Mouse (Mus musculus) liver, adult 2 months (tissue): ENCODE measurements at regions not wholly inside any gene's neighbourhood (a gene's known extent, or its start where the extent isn't known, plus 50 kb on each side); places are given as distances from the start of the nearest gene placed in this dataset.

Experiments
- DNase-seq: peaks from one replicate; pipeline ENCODE4 v3.0.0-alpha.2; 2011; ENCODE audit warnings: low read depth, low spot score; ENCODE audit errors: extremely low read depth
- H3K27ac ChIP-seq: fragments of 200-500 bp; replicated peaks from 2 replicates; pipeline ENCODE4 v1.5.1; 2012; ENCODE audit warnings: low read depth, mild to moderate bottlenecking, control low read depth, inconsistent platforms, low read length; ENCODE audit not compliant: insufficient read depth
- H3K27me3 ChIP-seq: fragments of 200-500 bp; 2 replicates; pipeline ENCODE4 v1.6.1; 2012; ENCODE audit warnings: mild to moderate bottlenecking, moderate library complexity, low read length, inconsistent platforms; ENCODE audit not compliant: control insufficient read depth, insufficient read depth
- H3K36me3 ChIP-seq: fragments of 200-500 bp; 2 replicates; pipeline ENCODE4 v1.6.1; 2012; ENCODE audit warnings: low read length, inconsistent platforms; ENCODE audit not compliant: control insufficient read depth, insufficient read depth
- H3K4me1 ChIP-seq: fragments of 200-500 bp; 2 replicates; pipeline ENCODE4 v1.6.1; 2011; ENCODE audit warnings: low read length; ENCODE audit not compliant: control insufficient read depth, insufficient read depth
- H3K4me3 ChIP-seq: fragments of 200-500 bp; 2 replicates; pipeline ENCODE4 v1.5.1; 2011; ENCODE audit warnings: low read depth, mild to moderate bottlenecking, control low read depth, low read length, moderate library complexity; ENCODE audit not compliant: insufficient read depth
- H3K79me2 ChIP-seq: fragments of 200-500 bp; 2 replicates; pipeline ENCODE4 v1.6.1; 2012; ENCODE audit warnings: inconsistent platforms, mild to moderate bottlenecking, low read length, moderate library complexity; ENCODE audit not compliant: control insufficient read depth, insufficient read depth
- H3K9ac ChIP-seq: fragments of 200-500 bp; 2 replicates; pipeline ENCODE4 v1.6.1; 2012; ENCODE audit warnings: low read depth, mild to moderate bottlenecking, control low read depth, inconsistent platforms, low read length
- CTCF ChIP-seq: fragments of 200-500 bp; IDR thresholded peaks from 2 replicates; pipeline ENCODE4 v1.5.1; 2011; ENCODE audit warnings: low read depth, low read length, control low read depth
- POLR2A ChIP-seq: fragments of 200-500 bp; IDR thresholded peaks from 2 replicates; pipeline ENCODE4 v1.6.1; 2011; ENCODE audit warnings: low read length, control low read depth; ENCODE audit not compliant: insufficient read depth; ENCODE audit errors: extremely low read depth
- WGBS: fragments of 180-500 bp; shearing (Covaris S2); methylation state at CpG from one replicate; pipeline ENCODE4 v1.1.7; 2018; 5-methylcytosine and 5-hydroxymethylcytosine counted together

DNA sequence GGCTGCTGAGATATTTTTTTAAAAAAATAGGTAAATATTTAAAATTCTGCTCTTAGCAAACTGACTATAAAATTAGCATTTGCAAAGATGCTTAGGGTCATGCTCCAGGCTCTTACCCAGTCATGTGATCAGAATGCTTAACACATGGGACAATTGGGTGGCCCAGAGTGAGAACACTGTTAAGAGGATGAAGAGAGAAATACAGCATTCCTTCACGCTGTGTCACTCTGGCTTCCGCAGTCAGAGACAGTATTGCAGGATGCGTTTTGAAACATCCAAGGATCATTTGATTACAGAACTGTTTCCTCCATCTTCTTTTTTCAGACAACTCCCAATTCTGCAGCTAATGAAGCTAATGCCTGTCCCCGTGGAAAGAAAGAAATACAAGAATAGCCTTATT lies 316.4 kb downstream of the Rnd3 start:
- no peaks in the 10 kb centered on the region for H3K4me1 ChIP-seq
- H3K27ac ChIP-seq: no peak overlapping the region
- TF ChIP-seq CTCF (no peak), POLR2A (no peak)
- no peak overlapping the region for H3K9ac ChIP-seq
- H3K36me3 ChIP-seq: no peaks in the 10 kb centered on the region
- H3K79me2 ChIP-seq: no peaks in the 10 kb centered on the region
- H3K4me3 ChIP-seq: no peak overlapping the region
- 91% methylated on average over 4 of the region's 4 CpGs for WGBS
- DNase-seq: no peak
- H3K27me3 ChIP-seq: no peaks in the 10 kb centered on the region

DNA sequence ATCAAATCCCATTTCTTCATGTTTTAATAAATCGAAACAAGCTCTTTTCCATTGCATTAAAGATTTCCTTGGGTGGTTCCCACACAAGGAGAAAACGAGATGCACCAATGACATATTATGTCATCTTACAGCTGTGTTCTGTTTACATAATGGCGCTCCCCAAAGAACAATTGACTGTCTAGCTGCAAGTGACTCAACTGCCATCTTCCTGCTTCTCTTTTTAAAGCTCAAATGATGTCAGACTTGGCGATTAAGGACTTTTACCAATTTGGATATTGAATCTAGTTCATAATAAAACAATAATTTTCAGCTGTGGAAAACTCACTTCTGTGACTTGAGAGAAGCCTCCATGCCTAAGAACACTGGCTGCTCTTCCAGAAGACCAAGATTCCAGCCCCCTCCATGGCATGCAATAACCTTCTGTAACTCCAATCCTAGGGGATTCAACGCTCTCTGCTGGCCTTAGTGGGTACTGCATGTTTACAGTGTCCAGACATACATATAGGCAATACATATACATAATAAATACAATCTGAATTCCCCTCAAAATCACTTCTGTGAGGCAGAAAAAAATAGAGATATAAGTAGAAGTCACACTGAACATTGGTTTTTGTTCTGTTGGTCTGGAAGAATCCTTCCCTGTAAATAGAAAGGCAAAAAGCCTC lies 318.7 kb downstream of the Rnd3 start:
- 80% methylated on average over 5 of the region's 5 CpGs for WGBS
- Histone ChIP-seq H3K9ac (no peak overlapping the region), H3K79me2 (no peaks in the 10 kb centered on the region), H3K4me3 (no peak overlapping the region), H3K36me3 (no peaks in the 10 kb centered on the region), H3K27me3 (no peaks in the 10 kb centered on the region), H3K27ac (no peak overlapping the region), H3K4me1 (no peaks in the 10 kb centered on the region)
- TF ChIP-seq CTCF (no peak), POLR2A (no peak)
- no peak for DNase-seq

GRCm38 (mm10) chr2:50827097-50827496 lies 321.8 kb downstream of the Rnd3 start:
- Histone ChIP-seq H3K79me2 (no peaks in the 10 kb centered on the region), H3K36me3 (no peaks in the 10 kb centered on the region), H3K27me3 (no peaks in the 10 kb centered on the region), H3K27ac (no peak overlapping the region), H3K4me1 (peaks cover under 1% of the 10 kb centered on the region; the same call in 1 of the 2 replicates), H3K4me3 (no peak overlapping the region), H3K9ac (no peak overlapping the region)
- WGBS: 90% methylated on average over 5 of the region's 5 CpGs
- TF ChIP-seq POLR2A: no peak
- TF ChIP-seq CTCF: no peak
- no peak for DNase-seq

GRCm38 (mm10) chr2:50826537-50826936 lies 322.4 kb downstream of the Rnd3 start:
- H3K9ac ChIP-seq: no peak overlapping the region
- WGBS: 78% methylated on average over 3 of the region's 3 CpGs
- H3K36me3 ChIP-seq: no peaks in the 10 kb centered on the region
- H3K27me3 ChIP-seq: no peaks in the 10 kb centered on the region
- H3K79me2 ChIP-seq: no peaks in the 10 kb centered on the region
- no peak overlapping the region for H3K27ac ChIP-seq
- no peak overlapping the region for H3K4me3 ChIP-seq
- DNase-seq: no peak
- TF ChIP-seq POLR2A (no peak), CTCF (no peak)
- H3K4me1 ChIP-seq: peaks cover 2% of the 10 kb centered on the region; the same call in 1 of the 2 replicates

DNA sequence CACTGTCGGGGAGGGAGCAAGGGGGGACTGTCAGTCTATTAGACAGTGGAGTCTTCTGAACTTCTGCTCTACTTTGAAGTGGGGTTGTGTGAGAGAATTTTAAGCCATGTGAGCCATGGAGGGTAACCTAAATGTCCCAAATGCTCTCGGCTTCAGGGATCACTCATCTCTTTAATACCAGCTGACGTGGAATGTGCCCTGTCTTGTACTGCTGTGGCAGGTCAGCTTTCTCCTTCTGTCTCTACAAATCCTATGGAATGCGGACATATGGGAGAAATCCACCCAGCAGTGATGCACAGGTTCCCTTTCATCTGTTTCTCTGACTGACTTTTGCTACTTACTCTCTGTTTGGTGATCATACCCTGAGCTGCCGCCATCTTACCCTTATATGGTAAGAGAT lies 323.3 kb downstream of the Rnd3 start:
- no peaks in the 10 kb centered on the region for H3K27me3 ChIP-seq
- 0 out of 2 replicates have a peak overlapping the region, but pooled peaks have one; percentile 6 for H3K27ac ChIP-seq
- no peak overlapping the region for H3K9ac ChIP-seq
- no peaks in the 10 kb centered on the region for H3K79me2 ChIP-seq
- no peak for TF ChIP-seq CTCF
- no peak for TF ChIP-seq POLR2A
- H3K4me1 ChIP-seq: peaks cover 2% of the 10 kb centered on the region; the same call in 1 of the 2 replicates
- DNase-seq: no peak
- H3K4me3 ChIP-seq: no peak overlapping the region
- H3K36me3 ChIP-seq: no peaks in the 10 kb centered on the region
- WGBS: 95% methylated on average over 5 of the region's 5 CpGs

DNA sequence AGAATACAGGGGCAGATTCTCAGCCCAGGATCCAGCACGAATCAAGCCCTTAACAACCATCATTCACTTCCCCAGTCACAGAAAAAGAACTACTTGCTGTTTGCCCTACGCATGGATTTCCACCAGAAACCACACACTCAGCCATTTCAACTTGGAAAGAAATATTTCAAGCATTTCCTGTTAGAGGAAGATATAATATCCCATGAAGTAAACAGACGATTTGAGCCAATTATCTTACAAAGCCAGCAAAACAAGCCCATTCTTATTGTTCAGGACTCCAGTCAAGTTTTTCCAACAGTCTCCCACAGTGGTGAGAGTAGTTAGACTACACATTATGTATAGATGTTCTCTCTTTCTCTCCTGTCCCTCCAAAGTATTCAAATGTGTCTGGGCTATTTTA lies 324.1 kb downstream of the Rnd3 start:
- Histone ChIP-seq H3K36me3 (no peaks in the 10 kb centered on the region), H3K4me1 (peaks cover 2% of the 10 kb centered on the region; the same call in 1 of the 2 replicates), H3K9ac (no peak overlapping the region), H3K79me2 (no peaks in the 10 kb centered on the region), H3K4me3 (no peak overlapping the region), H3K27me3 (no peaks in the 10 kb centered on the region), H3K27ac (peak overlapping the region; percentile 54)
- DNase-seq: peak; percentile 36
- 70% methylated on average over 3 of the region's 3 CpGs for WGBS
- TF ChIP-seq CTCF (no peak), POLR2A (no peak)
